Mouse (Mus musculus) heart, embryonic 16.5 days (tissue): ENCODE measurements around the gene Sdf2l1. TPM values are rescaled to one million over a fixed set of nuclear protein-coding genes. Genes with fewer than 3 reads are reported as not detected.
A peak's percentile ranks its signal among the peaks of the same experiment; 100 is the strongest.

Source experiments
- ATAC-seq: fragments of 200-750 bp; cut with Nextera tagmentation; replicated peaks from 2 replicates; pipeline ENCODE4 v1.8.0; 2017; ENCODE audit warnings: moderate number of reproducible peaks; ENCODE audit not compliant: insufficient read depth, low FRiP score; ENCODE audit errors: extremely low read depth
- H3K27ac ChIP-seq: fragments of 300-500 bp; sonication (generic); 2 replicates; pipeline ENCODE4 v1.5.1; 2014; ENCODE audit warnings: mild to moderate bottlenecking, low read length, control low read depth, moderate library complexity
- H3K27me3 ChIP-seq: fragments of 300-500 bp; sonication (generic); 2 replicates; pipeline ENCODE4 v1.6.1; 2014; ENCODE audit warnings: low read length, mixed read lengths; ENCODE audit not compliant: control insufficient read depth, insufficient read depth
- H3K36me3 ChIP-seq: fragments of 300-500 bp; sonication (generic); 2 replicates; pipeline ENCODE4 v1.6.1; 2014; ENCODE audit not compliant: control insufficient read depth, insufficient read depth
- H3K4me1 ChIP-seq: fragments of 300-500 bp; sonication (generic); 2 replicates; pipeline ENCODE4 v1.6.1; 2014; ENCODE audit warnings: low read length, mixed read lengths; ENCODE audit not compliant: control insufficient read depth, insufficient read depth
- H3K4me2 ChIP-seq: fragments of 300-500 bp; sonication (generic); 2 replicates; pipeline ENCODE4 v1.6.1; 2014; ENCODE audit warnings: low read depth, mild to moderate bottlenecking, control low read depth, low read length
- H3K4me3 ChIP-seq: fragments of 300-500 bp; sonication (generic); 2 replicates; pipeline ENCODE4 v1.5.1; 2014; ENCODE audit warnings: mild to moderate bottlenecking, control low read depth, low read length
- H3K9ac ChIP-seq: fragments of 300-500 bp; sonication (generic); 2 replicates; pipeline ENCODE4 v1.6.1; 2014; ENCODE audit warnings: low read length, control low read depth
- H3K9me3 ChIP-seq: fragments of 300-500 bp; sonication (generic); replicated peaks from 2 replicates; pipeline ENCODE4 v1.6.1; 2016; ENCODE audit warnings: low read length; ENCODE audit not compliant: control insufficient read depth
- WGBS: fragments of 180-500 bp; shearing (Covaris S2); extraction: QIAGEN DNeasy Blood & Tissue Kit; methylation state at CpG from one replicate; pipeline ENCODE4 v1.1.7; 2014; 5-methylcytosine and 5-hydroxymethylcytosine counted together
- polyA plus RNA-seq: library from polyadenylated mRNA; unstranded; fragments of >200 nt; fragmentation: Nextera tagmentation; extraction: Ambion mirVana; gene quantifications from 2 replicates; pipeline ENCODE4 v1.2.1, GENCODE M21; 2015

Sdf2l1 gene
- polyA plus RNA-seq, 1 experiment from 2014 or later, result 61.9 TPM

DNA sequence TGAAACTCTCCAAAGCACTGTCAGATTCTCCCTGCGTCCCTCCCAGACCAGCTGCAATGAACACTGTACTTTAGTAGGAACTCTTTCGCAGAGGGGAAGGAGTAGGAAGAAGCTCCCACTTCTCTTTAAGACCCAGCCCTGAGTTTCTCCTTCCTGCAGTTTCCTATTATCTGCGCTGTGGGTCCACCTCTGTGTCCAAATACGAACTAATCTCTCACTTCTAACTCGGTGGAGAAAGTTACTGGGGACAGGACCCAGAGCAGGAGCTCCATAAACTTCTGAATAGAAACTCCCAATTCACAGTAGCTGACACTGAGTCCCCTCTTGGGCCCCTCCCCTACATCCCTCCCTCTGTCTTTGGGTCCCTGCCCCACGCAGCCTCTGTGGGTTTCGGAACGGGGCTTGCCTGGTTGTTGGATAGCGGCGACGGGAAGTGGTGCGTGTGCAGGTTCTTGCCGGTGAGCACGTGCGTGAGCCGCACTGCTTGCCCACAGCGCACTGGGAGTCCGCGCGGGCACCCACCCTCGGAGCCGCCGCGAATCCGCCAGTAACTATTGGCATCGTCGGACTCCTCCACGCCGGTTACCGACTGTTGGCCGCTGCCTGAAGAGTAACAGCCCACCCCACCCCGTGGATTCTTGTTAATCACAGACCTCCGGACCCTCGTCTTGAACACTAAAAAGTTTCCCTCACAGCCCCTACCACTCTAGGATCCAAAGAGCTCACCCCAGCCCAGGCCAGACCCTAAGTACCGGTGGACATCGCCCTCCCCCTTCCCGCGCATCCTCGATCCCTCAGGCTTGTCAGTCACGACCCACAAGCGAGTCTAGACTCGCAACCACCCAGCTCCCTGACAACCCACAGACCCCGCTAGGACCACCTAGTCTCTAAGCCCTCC, 743 bp downstream of the Sdf2l1 start:
- peak overlapping the region; percentile 80 for H3K4me3 ChIP-seq
- H3K9me3 ChIP-seq, result no peaks in the 10 kb centered on the region
- peak overlapping the region; percentile 100 for H3K4me2 ChIP-seq
- 4% methylated on average over 43 of the region's 43 CpGs for WGBS
- H3K9ac ChIP-seq, result peak overlapping the region; percentile 78
- no peaks in the 10 kb centered on the region for H3K27me3 ChIP-seq
- peak; percentile 33; the same call in 1 of the 2 replicates for ATAC-seq
- peak overlapping the region; percentile 40; the same call in 1 of the 2 replicates for H3K27ac ChIP-seq
- peaks cover 8% of the 10 kb centered on the region for H3K4me1 ChIP-seq
- no peaks in the 10 kb centered on the region for H3K36me3 ChIP-seq

DNA sequence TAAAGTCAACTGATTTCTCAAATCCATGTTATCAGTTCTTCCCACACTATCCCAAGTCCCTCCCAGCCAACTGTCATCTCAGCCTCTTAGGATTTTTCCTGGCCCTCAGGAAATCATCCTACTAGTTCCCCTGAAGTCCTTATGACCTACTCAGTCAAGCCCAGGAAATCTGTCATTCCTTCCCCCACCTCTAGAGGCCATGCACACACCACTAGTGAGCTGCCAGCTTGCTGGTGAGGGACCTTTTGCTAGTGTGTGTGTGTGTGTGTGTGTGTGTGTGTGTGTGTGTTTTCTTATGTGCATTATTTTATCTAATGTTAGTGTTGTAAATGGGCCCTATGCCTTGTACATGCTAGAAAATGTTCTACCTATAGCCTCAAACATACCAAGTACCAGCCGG, 4.9 kb downstream of the Sdf2l1 start:
- H3K36me3 ChIP-seq, result no peaks in the 10 kb centered on the region
- H3K27me3 ChIP-seq, result no peaks in the 10 kb centered on the region
- no peak for ATAC-seq
- no peak overlapping the region for H3K27ac ChIP-seq
- 100% methylated on average over 1 of the region's 1 CpGs for WGBS
- no peak overlapping the region for H3K9ac ChIP-seq
- H3K4me1 ChIP-seq, result peaks cover 23% of the 10 kb centered on the region
- H3K9me3 ChIP-seq, result no peaks in the 10 kb centered on the region
- H3K4me3 ChIP-seq, result no peak overlapping the region
- H3K4me2 ChIP-seq, result no peak overlapping the region

GRCm38 (mm10) chr16:17124871-17125520, 7.2 kb downstream of the Sdf2l1 start, which contains the start of gene 2610318N02Rik:
TSS of gene 2610318N02Rik (minus strand) at chr16:17125167.
- peak within 1 kb of the TSS; percentile 64 for H3K4me3 ChIP-seq
- H3K36me3 ChIP-seq, result 0 out of 2 replicates have a peak, but pooled peaks cover 2% of the 10 kb centered on the region
- H3K9me3 ChIP-seq, result no peaks in the 10 kb centered on the region
- under 1% methylated on average over 25 of the region's 25 CpGs for WGBS
- H3K27me3 ChIP-seq, result no peaks in the 10 kb centered on the region
- peak within 1 kb of the TSS; percentile 55 for H3K27ac ChIP-seq
- H3K4me2 ChIP-seq, result peak within 1 kb of the TSS; percentile 89
- peak within 1 kb of the TSS; percentile 76 for H3K9ac ChIP-seq
- peak; percentile 90 for ATAC-seq
- peaks cover 18% of the 10 kb centered on the region for H3K4me1 ChIP-seq

- Histone ChIP-seq H3K4me2 (peak overlapping the region; percentile 89), H3K4me1 (peaks cover 18% of the 10 kb centered on the region), H3K9me3 (no peaks in the 10 kb centered on the region), H3K27ac (peak overlapping the region; percentile 48), H3K36me3 (peaks cover 6% of the 10 kb centered on the region), H3K9ac (peak overlapping the region; percentile 76), H3K4me3 (peak overlapping the region; percentile 64), H3K27me3 (no peaks in the 10 kb centered on the region)
- 0 out of 2 replicates have a peak, but pooled peaks have one; percentile 4 for ATAC-seq
- WGBS, result 8% methylated on average over 22 of the region's 22 CpGs
Observed at GRCm38 (mm10) chr16:17124119-17124870, 7.9 kb downstream of the Sdf2l1 start.

- Histone ChIP-seq H3K27me3 (no peaks in the 10 kb centered on the region), H3K27ac (no peak overlapping the region), H3K36me3 (peaks cover 6% of the 10 kb centered on the region), H3K4me2 (no peak overlapping the region), H3K4me3 (no peak overlapping the region), H3K9me3 (no peaks in the 10 kb centered on the region), H3K4me1 (peaks cover 18% of the 10 kb centered on the region), H3K9ac (no peak overlapping the region)
- WGBS, result 80% methylated on average over 14 of the region's 14 CpGs
- ATAC-seq, result no peak
Observed at GRCm38 (mm10) chr16:17121569-17121968, 10.6 kb downstream of the Sdf2l1 start.

DNA sequence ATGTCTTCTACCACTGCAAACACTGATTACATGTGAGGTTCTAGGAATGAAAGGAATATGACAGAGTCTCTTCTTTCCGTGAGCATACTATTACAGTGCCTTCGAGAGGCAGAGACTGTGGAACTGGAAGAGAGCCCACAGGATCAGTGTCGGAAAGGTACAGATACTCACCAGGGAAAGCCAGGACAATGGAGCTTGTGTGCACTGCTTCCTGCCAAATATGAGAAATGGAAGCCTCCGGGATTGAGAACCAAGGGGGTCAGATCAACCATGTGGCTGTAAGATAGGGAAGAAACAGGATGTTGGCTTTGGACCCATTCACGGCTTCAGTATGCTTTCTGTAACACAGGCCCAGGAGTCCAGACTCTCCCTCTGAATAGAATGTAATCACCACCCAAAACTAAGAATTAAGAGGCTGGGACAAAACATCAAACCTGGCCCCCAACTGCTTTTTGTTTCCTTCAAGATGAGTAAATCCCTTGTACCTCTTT, 14.8 kb downstream of the Sdf2l1 start:
- H3K4me3 ChIP-seq, result no peak overlapping the region
- no peaks in the 10 kb centered on the region for H3K4me1 ChIP-seq
- H3K9me3 ChIP-seq, result no peaks in the 10 kb centered on the region
- WGBS, result 75% methylated on average over 5 of the region's 5 CpGs
- ATAC-seq, result peak; percentile 62; the same call in 1 of the 2 replicates
- no peaks in the 10 kb centered on the region for H3K27me3 ChIP-seq
- no peak overlapping the region for H3K9ac ChIP-seq
- H3K4me2 ChIP-seq, result no peak overlapping the region
- peak overlapping the region; percentile 47 for H3K27ac ChIP-seq
- peaks cover 6% of the 10 kb centered on the region for H3K36me3 ChIP-seq

GRCm38 (mm10) chr16:17110771-17111743, 21.1 kb downstream of the Sdf2l1 start, which contains the start of gene Ppil2:
TSS of gene Ppil2 (minus strand) at chr16:17111257.
- H3K36me3 ChIP-seq, result peaks cover 8% of the 10 kb centered on the region; the same call in 1 of the 2 replicates
- peak within 1 kb of the TSS; percentile 82 for H3K4me2 ChIP-seq
- 7% methylated on average over 38 of the region's 38 CpGs for WGBS

GRCm38 (mm10) chr16:17104600-17104999, 27.6 kb downstream of the Sdf2l1 start:
- Histone ChIP-seq H3K4me3 (no peak overlapping the region), H3K27me3 (no peaks in the 10 kb centered on the region), H3K9ac (no peak overlapping the region), H3K27ac (no peak overlapping the region), H3K9me3 (no peaks in the 10 kb centered on the region), H3K4me2 (no peak overlapping the region), H3K36me3 (peaks cover 28% of the 10 kb centered on the region), H3K4me1 (peaks cover 2% of the 10 kb centered on the region)
- ATAC-seq, result no peak
- WGBS, result 71% methylated on average over 4 of the region's 4 CpGs

More at GRCm38 (mm10) chr16:17110771-17111743, 21.1 kb downstream of the Sdf2l1 start, which contains the start of gene Ppil2:
- peak within 1 kb of the TSS; percentile 87 for H3K4me3 ChIP-seq
- peaks cover 14% of the 10 kb centered on the region for H3K4me1 ChIP-seq
- no peaks in the 10 kb centered on the region for H3K27me3 ChIP-seq
- peak; percentile 76 for ATAC-seq
- peak within 1 kb of the TSS; percentile 73 for H3K27ac ChIP-seq
- peak within 1 kb of the TSS; percentile 82 for H3K9ac ChIP-seq
- no peaks in the 10 kb centered on the region for H3K9me3 ChIP-seq
